Mouse (Mus musculus) hindbrain, embryonic 14.5 days (tissue): ENCODE data around the gene Pknox2. TPM values are rescaled to one million over a fixed set of nuclear protein-coding genes. Genes with fewer than 3 reads are reported as not detected.

Source experiments
- ATAC-seq: fragments of 200-750 bp; cut with Nextera tagmentation; 2 replicates; pipeline ENCODE4 v1.8.0; 2017; ENCODE audit warnings: moderate number of reproducible peaks, mild to moderate bottlenecking, moderate TSS enrichment, moderate library complexity; ENCODE audit not compliant: low FRiP score
- DNase-seq: peaks from one replicate; pipeline ENCODE4 v3.0.0-alpha.2; 2015; ENCODE audit warnings: low spot score
- H3K27ac ChIP-seq: fragments of 300-500 bp; sonication (generic); 2 replicates; pipeline ENCODE4 v1.5.1; 2014; ENCODE audit warnings: mild to moderate bottlenecking, moderate library complexity
- H3K27me3 ChIP-seq: fragments of 300-500 bp; sonication (generic); 2 replicates; pipeline ENCODE4 v1.6.1; 2014; ENCODE audit warnings: mild to moderate bottlenecking, low read length, mixed read lengths; ENCODE audit not compliant: control insufficient read depth, insufficient read depth
- H3K36me3 ChIP-seq: fragments of 300-500 bp; sonication (generic); replicated peaks from 2 replicates; pipeline ENCODE4 v1.6.1; 2014; ENCODE audit not compliant: control insufficient read depth, insufficient read depth
- H3K4me1 ChIP-seq: fragments of 300-500 bp; sonication (generic); replicated peaks from 2 replicates; pipeline ENCODE4 v1.6.1; 2014; ENCODE audit warnings: antibody characterized with exemption, low read length, mixed read lengths; ENCODE audit not compliant: control insufficient read depth, insufficient read depth
- H3K4me2 ChIP-seq: fragments of 300-500 bp; sonication (generic); replicated peaks from 2 replicates; pipeline ENCODE4 v1.6.1; 2014; ENCODE audit warnings: mild to moderate bottlenecking, moderate library complexity
- H3K4me3 ChIP-seq: fragments of 300-500 bp; sonication (generic); replicated peaks from 2 replicates; pipeline ENCODE4 v1.5.1; 2014; ENCODE audit warnings: mild to moderate bottlenecking, low read length
- H3K9ac ChIP-seq: fragments of 300-500 bp; sonication (generic); 2 replicates; pipeline ENCODE4 v1.6.1; 2014
- H3K9me3 ChIP-seq: fragments of 300-500 bp; sonication (generic); 2 replicates; pipeline ENCODE4 v1.6.1; 2016; ENCODE audit warnings: low read length; ENCODE audit not compliant: control insufficient read depth
- WGBS: fragments of 180-500 bp; shearing (Covaris S2); extraction: QIAGEN DNeasy Blood & Tissue Kit; methylation state at CpG from one replicate; pipeline ENCODE4 v1.1.7; 2014; 5-methylcytosine and 5-hydroxymethylcytosine counted together
- polyA plus RNA-seq: library from polyadenylated mRNA; unstranded; fragments of >200 nt; fragmentation: Nextera tagmentation; extraction: Ambion mirVana; gene quantifications from 2 replicates; pipeline ENCODE4 v1.2.1, GENCODE M21; 2014

Pknox2 gene
- polyA plus RNA-seq, 1 experiment from 2014 or later: 25.8 TPM

DNA sequence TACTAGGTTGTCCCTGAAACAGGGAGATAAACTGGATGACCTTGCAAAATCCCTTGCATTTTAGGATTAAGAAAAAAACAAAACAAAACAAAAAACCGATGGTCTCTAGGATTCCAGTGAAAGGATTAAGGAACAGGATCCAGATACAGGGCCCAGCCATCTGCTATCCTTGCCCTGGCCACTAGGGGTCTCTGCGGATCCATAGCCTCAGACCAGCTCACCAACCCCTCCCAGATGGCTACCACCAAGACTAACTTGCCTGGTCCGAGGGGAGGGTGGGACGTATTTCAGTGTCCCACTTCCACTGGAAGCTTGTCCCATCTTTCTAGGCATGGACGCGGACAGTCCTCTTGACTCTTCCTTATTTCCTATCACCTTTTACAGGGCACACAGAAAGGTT lies 230.8 kb downstream of the Pknox2 start:
- 4% methylated on average over 6 of the region's 6 CpGs for WGBS
- no peaks in the 10 kb centered on the region for H3K27me3 ChIP-seq

DNA sequence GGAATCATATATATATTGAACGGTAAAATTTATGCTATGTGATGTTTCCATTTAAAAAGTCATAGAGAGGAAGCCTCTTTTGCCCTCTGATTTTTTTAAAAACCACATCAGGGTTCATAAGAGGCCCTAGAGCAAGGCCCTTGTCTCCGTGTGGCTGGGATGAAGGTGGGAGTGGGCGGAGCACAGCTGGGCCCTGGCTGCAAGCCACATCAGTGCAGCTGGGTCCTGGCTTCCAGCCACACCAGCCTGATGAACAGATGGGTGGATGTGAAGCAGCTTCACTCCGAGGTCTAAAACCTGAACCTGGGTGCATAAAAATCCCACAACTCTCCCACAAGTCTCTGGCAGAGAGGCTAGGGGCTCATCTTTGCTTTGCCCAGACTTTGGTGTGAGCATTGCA lies 241.8 kb downstream of the Pknox2 start:
- DNase-seq (peak; percentile 47), ATAC-seq (peak; percentile 58; the same call in 1 of the 2 replicates)
- Histone ChIP-seq H3K4me2 (no peak overlapping the region), H3K27ac (no peak overlapping the region), H3K4me3 (no peak overlapping the region), H3K9me3 (no peaks in the 10 kb centered on the region), H3K36me3 (peaks cover 6% of the 10 kb centered on the region; the same call in 1 of the 2 replicates), H3K4me1 (peaks cover 3% of the 10 kb centered on the region; the same call in 1 of the 2 replicates), H3K27me3 (no peaks in the 10 kb centered on the region), H3K9ac (no peak overlapping the region)
- WGBS: 60% methylated on average over 4 of the region's 4 CpGs

More for the DNA sequence above, 230.8 kb downstream of the Pknox2 start:
- H3K4me1 ChIP-seq: peaks cover 17% of the 10 kb centered on the region
- ATAC-seq (no peak; the same call in 1 of the 2 replicates), DNase-seq (peak; percentile 87)
- no peaks in the 10 kb centered on the region for H3K9me3 ChIP-seq
- no peak overlapping the region for H3K4me3 ChIP-seq
- H3K9ac ChIP-seq: no peak overlapping the region
- H3K27ac ChIP-seq: 0 out of 2 replicates have a peak overlapping the region, but pooled peaks have one; percentile 18
- no peak overlapping the region; the same call in 1 of the 2 replicates for H3K4me2 ChIP-seq
- H3K36me3 ChIP-seq: no peaks in the 10 kb centered on the region

- no peaks in the 10 kb centered on the region for H3K4me1 ChIP-seq
- 94% methylated on average over 4 of the region's 4 CpGs for WGBS
- H3K9me3 ChIP-seq: no peaks in the 10 kb centered on the region
- DNase-seq (no peak), ATAC-seq (no peak)
- no peak overlapping the region for H3K4me3 ChIP-seq
- no peak overlapping the region for H3K4me2 ChIP-seq
- H3K36me3 ChIP-seq: peaks cover 6% of the 10 kb centered on the region; the same call in 1 of the 2 replicates
- no peak overlapping the region for H3K27ac ChIP-seq
- H3K27me3 ChIP-seq: no peaks in the 10 kb centered on the region
- H3K9ac ChIP-seq: no peak overlapping the region
Measured at GRCm38 (mm10) chr9:36900464-36900863, 246.7 kb downstream of the Pknox2 start.

DNA sequence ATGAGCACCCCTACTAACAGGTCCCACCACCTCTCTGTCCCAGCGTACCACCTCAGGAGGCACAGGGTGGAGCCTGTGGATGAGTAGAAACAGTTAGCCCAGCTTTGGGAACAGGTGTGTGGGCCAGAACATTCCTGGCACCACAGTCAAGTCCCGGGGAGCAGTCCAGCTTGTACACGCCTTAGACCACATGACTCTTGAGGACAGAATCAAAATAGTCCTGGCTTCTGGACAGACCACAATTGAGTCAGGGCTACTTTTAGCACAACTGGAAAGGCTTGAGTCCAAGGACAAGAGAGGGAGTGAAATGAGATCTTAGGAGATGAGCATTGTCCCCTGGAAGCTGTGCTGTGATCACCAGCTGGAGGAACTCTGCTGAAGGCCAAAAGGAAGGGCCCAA lies 248.6 kb downstream of the Pknox2 start:
- H3K4me3 ChIP-seq: no peak overlapping the region
- 95% methylated on average over 3 of the region's 3 CpGs for WGBS

DNA sequence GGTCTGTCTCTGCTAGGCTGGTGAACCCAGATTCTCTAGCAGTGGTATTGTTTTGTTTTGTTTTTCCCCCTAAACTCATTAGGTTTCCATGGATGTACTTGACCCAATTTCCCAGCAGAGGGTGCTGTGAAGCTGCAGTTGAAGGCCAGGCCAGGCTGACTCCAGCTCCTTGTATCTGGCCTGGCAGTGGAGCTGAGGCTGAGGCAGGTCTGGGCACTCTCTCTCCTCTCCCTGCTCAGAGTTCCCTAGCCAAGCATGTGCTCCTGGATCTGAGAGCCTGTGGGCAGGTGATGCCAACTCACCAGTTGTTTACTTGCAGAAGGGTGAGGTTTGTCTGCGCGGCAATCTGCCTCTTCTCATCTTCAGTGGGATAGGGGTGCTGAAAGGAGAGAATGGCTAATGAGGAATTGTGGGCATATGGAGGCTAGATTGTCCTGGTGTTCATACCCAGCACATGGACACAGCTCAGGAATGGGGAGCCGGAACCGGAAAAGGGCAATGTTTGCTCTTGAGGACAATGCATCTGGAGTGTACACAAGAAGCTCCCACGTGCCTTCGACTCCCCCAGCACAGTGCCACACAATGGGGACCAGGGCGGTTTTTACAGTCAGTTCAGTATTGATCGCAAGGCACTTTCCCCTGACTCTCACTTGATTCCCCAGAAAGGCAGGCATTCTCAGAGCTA lies 252.1 kb downstream of the Pknox2 start:
- DNase-seq (peak; percentile 87), ATAC-seq (peak; percentile 82)
- WGBS: 80% methylated on average over 8 of the region's 8 CpGs
- H3K9ac ChIP-seq: no peak overlapping the region
- H3K4me2 ChIP-seq: no peak overlapping the region
- no peaks in the 10 kb centered on the region for H3K4me1 ChIP-seq
- H3K27ac ChIP-seq: no peak overlapping the region
- H3K27me3 ChIP-seq: no peaks in the 10 kb centered on the region
- H3K36me3 ChIP-seq: peaks cover 27% of the 10 kb centered on the region
- H3K4me3 ChIP-seq: no peak overlapping the region
- H3K9me3 ChIP-seq: no peaks in the 10 kb centered on the region

More for the DNA sequence above, 248.6 kb downstream of the Pknox2 start:
- H3K27me3 ChIP-seq: no peaks in the 10 kb centered on the region
- no peaks in the 10 kb centered on the region for H3K4me1 ChIP-seq
- H3K36me3 ChIP-seq: peaks cover 13% of the 10 kb centered on the region; the same call in 1 of the 2 replicates
- no peak overlapping the region for H3K4me2 ChIP-seq
- no peaks in the 10 kb centered on the region for H3K9me3 ChIP-seq
- H3K27ac ChIP-seq: no peak overlapping the region
- no peak for ATAC-seq
- H3K9ac ChIP-seq: no peak overlapping the region
- no peak for DNase-seq

GRCm38 (mm10) chr9:36894242-36894641 lies 253.0 kb downstream of the Pknox2 start:
- Histone ChIP-seq H3K4me2 (no peak overlapping the region), H3K4me1 (no peaks in the 10 kb centered on the region), H3K27ac (no peak overlapping the region), H3K27me3 (no peaks in the 10 kb centered on the region), H3K9ac (no peak overlapping the region), H3K4me3 (no peak overlapping the region), H3K36me3 (peaks cover 27% of the 10 kb centered on the region), H3K9me3 (no peaks in the 10 kb centered on the region)
- ATAC-seq (no peak), DNase-seq (no peak)
- 95% methylated on average over 7 of the region's 7 CpGs for WGBS

GRCm38 (mm10) chr9:36893413-36893990 lies 253.7 kb downstream of the Pknox2 start:
- 85% methylated on average over 6 of the region's 6 CpGs for WGBS

DNA sequence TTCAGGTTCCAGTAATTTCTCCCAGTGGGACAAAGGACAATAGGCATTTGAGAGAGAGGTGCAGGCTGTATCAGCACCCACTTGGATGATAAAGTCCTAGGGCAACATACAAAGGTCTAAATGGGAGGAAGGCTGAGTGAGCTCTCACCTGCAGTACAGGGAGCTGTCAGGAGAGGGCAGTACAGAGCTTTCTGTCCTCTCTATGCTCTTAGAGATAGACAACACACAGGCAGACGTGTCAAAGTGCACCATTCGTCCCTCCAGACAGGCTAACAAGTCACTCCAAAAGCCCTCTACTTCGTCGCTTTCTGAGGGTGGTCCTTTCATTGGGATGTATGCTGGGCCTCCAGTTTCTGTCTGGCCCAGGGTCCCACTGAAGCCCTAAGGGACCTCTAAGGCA lies 256.7 kb downstream of the Pknox2 start:
- Histone ChIP-seq H3K36me3 (peaks cover 27% of the 10 kb centered on the region), H3K4me1 (no peaks in the 10 kb centered on the region), H3K27ac (no peak overlapping the region), H3K9me3 (no peaks in the 10 kb centered on the region), H3K27me3 (no peaks in the 10 kb centered on the region), H3K9ac (no peak overlapping the region), H3K4me3 (no peak overlapping the region), H3K4me2 (no peak overlapping the region)
- WGBS: 21% methylated on average over 4 of the region's 4 CpGs
- DNase-seq: peak; percentile 79
- ATAC-seq: no peak

More at GRCm38 (mm10) chr9:36893413-36893990, 253.7 kb downstream of the Pknox2 start:
- H3K4me2 ChIP-seq: no peak overlapping the region
- no peak for ATAC-seq
- H3K9ac ChIP-seq: no peak overlapping the region
- H3K36me3 ChIP-seq: peaks cover 27% of the 10 kb centered on the region
- H3K4me1 ChIP-seq: no peaks in the 10 kb centered on the region
- H3K27ac ChIP-seq: no peak overlapping the region
- no peak overlapping the region for H3K4me3 ChIP-seq
- H3K9me3 ChIP-seq: no peaks in the 10 kb centered on the region
- H3K27me3 ChIP-seq: no peaks in the 10 kb centered on the region
- DNase-seq: no peak

DNA sequence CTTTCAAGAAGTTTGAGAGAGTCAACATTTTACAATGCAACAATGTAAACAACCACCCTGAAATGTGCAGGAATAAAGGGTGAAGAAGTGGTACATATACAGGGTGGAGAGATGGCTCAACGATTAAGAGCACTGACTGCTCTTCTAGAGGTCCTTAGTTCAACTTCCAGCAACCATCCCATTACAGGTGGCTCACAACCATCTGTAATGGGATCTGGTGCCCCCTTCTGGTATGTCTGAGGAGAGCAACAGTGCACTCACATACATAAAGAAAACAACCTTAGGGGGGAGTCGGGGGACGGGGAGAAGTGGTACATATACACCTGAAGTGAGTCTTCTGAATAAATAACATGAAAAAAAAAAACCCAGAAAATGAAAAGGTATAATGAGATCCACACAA lies 262.0 kb downstream of the Pknox2 start:
- no peak overlapping the region for H3K9ac ChIP-seq
- H3K4me2 ChIP-seq: no peak overlapping the region
- H3K4me3 ChIP-seq: no peak overlapping the region
- H3K27me3 ChIP-seq: no peaks in the 10 kb centered on the region
- no peak for ATAC-seq
- H3K4me1 ChIP-seq: peaks cover 16% of the 10 kb centered on the region
- no peaks in the 10 kb centered on the region for H3K9me3 ChIP-seq
- DNase-seq: no peak
- WGBS: 62% methylated on average over 3 of the region's 3 CpGs
- H3K27ac ChIP-seq: no peak overlapping the region
- H3K36me3 ChIP-seq: peaks cover 4% of the 10 kb centered on the region; the same call in 1 of the 2 replicates
